Mouse (Mus musculus) kidney, adult 11 months (tissue): Measurements from ENCODE around the gene Pfkfb1.

Experiments used
- DNase-seq: peaks from one replicate; pipeline ENCODE4 v3.0.0; 2022

The Pfkfb1 gene

DNA sequence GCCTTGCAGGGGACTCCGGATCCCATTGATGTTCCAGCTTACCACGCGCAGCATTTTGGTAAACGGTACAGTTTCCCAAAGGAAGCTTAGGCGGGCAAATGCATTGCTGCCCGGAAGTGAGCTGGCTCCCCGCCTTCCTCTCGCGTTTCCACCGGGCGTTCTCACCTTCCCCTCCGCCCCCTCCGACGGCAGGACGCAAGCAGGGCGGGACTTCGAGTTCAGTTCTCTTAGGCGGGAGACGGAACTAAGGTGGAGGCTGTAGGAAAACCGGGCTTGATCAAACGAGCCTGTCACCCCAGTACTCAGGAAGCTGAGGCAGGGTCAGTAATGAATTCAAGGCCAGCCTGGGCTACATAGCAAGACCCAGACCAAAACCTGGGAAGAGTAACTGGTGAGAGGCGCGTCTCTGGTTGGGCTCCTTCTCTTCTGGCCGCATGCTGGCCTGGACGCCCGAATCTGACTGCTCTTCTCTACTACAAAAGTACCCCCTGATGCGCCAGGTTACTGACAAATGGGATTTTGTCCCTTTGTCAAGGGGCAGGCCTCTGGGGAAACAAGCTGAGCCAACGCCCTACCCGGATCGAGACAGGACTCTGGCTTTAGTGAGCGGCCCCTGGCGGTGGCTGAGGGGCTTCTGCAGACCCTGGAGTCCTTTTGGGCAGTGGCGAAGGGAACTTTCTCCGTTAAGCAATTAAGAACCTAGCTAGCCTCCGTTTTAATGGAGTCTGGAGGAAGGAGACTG is at the start of gene Pfkfb1:
Gene Pfkfb1 (plus strand): TSS at position 207 of the 742 bp plus-strand sequence.
- DNase-seq = peak; percentile 79

DNA sequence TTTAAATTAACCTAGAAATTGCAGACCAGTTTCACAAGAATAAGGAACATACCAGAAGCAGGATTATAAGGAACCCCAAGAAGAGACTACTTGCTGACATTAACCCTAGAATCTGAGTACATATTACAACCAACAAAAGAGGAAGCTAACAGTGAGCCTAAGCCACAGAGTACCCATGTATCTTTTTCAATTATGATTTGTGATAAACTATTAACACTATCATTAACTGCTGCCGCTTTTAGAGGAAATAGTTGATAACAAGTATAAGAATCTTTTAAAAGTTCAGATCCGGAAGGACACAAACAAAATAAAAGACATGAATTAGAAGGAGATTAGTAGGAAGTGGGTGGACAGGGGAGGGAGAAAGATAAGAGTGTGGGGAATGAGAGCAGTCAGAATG is 47.9 kb upstream of the Pfkfb1 start:
- no peak for DNase-seq

DNA sequence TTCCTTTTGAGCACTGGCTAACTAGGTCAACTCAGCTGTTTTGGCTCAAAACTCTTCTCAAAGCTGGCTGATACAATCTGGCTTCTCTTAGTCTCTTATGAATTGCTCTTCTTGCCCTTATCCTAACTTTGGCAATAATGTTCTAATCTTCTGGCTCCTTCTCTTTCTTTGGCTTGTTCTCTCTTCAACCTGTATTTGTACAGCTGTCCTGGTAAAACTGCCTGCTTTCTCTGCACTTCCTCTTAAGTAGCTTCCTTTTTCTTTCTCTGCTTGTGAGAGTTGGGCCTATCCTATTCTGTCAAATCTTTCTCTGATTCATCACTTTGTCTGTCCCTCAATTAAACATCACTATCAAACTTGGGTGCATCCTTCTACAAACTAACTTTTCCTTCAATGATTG is 46.3 kb upstream of the Pfkfb1 start:
- DNase-seq = no peak

DNA sequence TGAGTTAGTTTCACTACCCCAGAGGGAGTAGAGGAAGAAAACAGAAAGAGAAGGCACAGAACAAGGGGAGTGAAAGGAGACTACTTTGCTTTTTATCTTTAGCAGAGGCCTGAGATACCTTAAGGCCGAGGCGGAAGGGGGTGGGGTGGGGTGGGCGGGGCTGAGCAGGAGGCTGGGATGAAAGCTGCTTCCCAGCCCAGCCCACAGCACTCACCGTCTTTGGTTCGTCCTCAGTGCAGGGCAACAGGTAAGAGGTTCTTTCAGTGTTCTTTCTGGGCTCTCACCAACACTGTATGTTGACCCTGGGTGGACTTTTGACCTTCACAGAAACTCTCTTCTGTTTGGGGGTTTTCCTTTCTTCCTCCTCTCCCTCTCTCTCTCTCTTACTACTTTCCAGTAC is 40.8 kb upstream of the Pfkfb1 start, which contains the start of gene Alas2:
Gene Alas2 (plus strand): TSS at position 137 of the 400 bp plus-strand sequence.
- no peak for DNase-seq

DNA sequence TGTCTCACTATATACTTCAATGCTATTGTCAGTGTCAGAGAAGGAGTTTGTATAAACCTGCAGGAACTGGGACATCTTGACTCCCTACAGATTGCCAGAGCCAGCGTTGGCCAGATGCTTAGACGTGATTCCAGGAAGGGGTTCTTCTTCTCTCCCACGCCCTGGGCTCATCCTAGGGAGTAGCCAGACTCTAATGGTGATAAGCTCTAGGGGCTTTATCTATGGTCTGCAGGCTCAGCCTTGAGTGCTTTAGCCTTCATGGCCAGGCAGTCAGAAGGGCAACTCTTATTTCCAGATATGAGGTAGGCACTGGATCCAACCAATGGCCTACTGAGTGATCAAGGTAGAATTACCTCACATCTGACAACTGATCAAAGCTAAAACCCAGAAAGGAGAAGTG is 38.4 kb upstream of the Pfkfb1 start:
- DNase-seq = no peak

DNA sequence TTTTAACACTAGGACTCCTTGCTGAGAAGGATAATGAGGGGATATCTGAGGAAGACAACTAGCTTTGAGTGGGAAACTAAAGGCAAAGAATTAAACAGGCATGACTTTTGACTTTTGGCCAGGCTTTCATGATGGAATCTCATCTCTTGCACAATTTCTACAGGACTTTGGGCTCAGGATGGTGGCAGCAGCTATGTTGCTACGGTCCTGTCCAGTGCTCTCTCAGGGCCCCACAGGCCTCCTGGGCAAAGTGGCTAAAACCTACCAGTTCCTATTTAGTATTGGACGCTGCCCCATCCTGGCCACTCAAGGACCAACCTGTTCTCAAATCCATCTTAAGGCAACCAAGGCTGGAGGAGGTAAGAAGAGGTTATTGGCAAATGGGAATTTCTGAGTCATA is 36.0 kb upstream of the Pfkfb1 start:
- peak; percentile 4 for DNase-seq

DNA sequence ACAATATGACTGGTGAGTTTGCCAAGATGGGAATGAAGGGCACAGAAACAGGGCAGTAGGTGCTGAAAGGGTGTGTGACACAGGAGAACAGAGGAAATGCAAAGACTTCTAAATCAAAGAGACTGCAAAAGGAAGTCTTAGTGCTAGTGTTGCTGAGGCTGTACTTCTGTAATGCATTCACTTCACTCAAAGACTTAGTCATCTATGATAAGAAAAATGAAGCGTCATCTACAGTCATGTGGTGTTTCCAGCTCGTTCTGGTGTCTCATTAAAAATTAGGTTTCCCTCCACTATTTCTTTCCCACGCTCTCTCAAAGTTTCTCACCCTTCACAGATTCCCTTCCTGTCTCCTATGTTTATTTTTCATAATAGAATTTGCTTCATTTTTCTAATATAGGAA is 34.0 kb upstream of the Pfkfb1 start:
- no peak for DNase-seq

DNA sequence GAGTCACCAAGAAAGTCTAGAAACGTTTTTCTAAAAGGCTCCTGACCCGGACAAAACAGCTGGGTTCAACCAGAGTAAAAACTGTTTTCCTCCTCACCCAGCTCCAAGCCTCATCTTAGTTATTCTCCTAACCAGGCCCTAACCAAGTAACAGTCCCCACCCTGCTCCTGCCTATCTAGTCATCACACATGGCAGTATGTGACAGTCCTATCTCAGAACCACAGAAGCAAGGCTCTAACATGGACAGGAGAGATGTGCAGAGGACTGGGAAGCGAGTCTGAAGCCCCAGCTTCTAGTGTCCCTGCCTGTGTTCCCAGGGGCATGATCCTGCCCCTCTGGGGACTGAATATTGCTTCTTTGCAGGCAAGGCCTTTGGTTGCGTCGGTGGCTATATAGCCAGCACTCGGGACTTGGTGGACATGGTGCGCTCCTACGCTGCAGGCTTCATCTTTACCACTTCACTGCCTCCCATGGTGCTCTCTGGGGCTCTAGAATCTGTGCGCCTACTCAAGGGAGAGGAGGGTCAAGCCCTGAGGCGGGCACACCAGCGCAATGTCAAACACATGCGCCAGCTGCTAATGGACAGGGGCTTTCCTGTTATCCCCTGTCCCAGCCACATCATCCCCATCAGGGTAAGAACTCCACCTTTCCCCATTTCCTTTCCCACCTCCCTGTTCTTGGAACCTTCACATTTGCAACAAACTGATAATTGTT is 23.2 kb upstream of the Pfkfb1 start:
- no peak for DNase-seq

DNA sequence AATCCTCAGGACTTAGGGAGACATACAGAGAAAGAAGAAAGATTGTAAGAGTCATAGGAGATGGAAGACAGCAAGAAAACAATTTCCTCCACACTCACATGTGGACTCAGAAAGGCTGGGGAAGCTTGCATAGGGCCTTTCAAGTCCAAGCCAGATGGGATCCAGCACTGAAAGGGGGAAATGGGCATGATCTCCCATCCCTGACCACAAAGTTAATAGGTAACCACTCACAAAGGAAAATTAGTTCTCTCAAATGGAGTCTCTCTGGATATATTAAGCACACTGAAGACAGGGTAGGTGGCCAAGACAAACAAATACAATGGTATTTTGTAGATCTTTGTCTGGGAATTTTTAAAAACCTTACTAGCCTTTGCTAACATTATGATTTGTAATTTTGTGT is 6.1 kb upstream of the Pfkfb1 start:
- DNase-seq = peak; percentile 15

DNA sequence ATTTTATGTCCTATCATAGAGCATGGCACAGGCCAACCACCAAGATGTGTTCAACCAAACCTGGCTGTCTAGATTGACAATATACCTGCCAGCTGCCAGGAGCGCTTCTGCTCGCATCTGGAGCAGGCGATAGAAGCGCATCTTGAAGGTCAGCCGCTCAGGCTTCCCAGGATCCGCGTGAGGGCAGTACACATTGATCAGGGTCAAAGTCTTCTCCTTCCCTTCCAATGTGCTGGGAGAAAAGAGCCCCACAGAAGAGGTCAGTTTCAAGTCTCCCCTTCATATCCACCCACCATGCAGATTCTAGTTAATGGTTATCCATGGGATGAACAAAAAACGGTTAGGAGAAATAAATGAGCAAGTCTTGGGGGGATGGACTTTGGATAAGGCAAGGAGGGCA is 2.9 kb upstream of the Pfkfb1 start:
- peak; percentile 71 for DNase-seq

DNA sequence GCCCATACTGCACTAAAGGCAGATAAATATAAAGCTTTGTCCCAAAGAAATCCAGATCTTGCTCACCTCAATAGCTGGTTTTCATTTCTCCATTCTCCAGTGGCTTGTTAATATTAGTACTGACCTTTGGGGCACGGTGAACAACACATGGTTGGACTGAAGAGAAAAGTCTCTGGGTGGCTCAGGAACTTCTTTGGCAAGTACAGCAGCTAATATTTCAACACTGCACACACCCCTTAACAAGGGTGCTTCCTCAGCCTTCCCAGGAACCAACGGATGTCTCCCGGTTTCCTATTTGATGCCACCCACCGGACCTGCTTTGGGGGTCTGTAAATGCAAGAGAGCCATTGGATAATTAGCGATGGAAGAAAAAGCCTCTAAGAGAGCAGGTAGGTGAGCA is 1.7 kb downstream of the Pfkfb1 start, which contains the start of gene Apex2:
Gene Apex2 (minus strand): TSS at position 173 of the 400 bp plus-strand sequence.
- DNase-seq = no peak

DNA sequence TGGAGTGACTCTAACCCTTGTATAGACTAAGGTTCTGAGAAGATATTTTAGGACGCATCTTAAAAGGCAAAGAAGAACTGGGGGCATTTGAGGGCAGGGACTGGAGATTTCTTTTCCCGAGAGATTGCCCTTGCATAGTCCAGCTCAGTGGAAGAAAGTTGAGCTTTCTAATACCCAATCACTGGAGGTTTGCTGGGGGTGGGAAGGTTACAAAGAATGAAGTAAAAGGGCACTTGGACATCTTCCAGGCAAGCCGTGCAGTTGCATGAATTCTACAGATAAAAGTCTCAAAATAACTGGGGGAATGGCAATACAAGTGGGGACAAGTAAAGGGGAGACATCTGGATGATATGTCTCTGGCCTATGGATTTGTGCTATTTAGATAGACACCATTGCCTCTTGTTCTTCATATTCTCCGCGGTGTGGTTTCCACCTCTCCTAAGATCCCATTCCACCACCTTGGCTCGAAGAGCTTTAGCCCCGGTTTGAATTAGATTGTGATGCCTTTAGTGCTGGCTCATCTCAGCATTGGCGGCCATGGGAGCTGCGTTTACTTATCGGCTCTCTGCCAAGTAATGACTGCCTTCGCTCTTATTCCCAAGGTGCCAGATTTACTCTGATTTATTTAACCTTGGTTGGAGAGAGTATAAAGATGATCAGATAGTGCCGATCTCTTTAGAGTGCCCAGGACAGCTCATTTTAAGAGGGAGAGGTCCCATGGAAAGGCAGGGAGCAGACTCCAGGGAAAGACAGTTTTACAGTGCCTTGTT is 5.4 kb downstream of the Pfkfb1 start:
- DNase-seq = peak; percentile 17

DNA sequence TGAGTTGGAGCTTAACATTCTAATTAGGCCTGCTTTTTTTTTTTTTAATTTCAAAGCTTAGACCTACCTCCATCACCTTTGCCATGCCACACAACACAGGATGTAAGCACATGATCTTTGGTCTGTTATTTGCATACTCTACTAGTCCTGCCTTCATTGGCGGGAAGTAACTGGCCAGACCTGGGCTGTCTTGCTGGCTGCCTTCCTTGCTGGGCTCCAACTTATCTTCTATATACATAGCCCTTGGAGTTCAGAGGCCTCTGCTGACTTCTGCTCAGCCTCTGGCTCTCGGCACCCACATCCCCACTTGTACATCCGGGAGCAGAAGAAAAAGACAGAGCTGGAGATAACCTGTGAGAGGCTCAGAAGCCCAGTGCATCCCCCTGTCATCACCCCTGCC is 6.1 kb downstream of the Pfkfb1 start:
- no peak for DNase-seq

DNA sequence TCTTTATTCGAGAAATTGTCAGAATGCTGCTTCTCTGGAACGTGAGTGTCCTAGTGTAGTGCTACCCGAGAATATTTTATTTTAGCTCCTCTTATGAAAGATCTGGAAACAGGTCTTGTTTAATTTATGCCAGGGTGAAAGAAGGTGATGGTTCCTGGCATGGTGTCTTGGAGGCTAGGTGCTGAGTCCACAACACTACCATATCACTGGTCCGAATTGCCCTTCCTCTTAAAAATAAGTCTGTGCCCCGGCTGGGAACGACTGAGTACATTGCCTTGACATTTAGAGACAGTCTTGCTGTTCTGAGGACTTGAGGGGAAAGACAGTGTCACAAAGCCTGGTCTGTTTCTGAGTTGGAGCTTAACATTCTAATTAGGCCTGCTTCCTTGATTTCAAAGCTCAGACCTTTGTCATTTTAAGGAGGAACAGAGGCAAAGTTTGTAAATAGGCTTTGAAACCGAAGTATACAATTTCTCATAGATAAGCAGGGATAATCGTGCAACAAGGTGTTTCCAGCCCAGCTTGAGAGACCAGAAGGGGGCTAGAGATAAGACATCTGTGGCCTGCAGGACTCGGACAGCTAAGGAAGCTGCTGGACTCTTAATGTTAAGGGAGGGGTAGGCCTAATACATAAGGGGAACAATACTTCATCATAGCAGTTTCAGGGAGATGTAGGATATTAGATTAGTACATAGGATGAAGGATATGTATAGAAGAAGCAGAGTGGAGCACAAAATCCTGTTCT is 7.2 kb downstream of the Pfkfb1 start:
- no peak for DNase-seq

DNA sequence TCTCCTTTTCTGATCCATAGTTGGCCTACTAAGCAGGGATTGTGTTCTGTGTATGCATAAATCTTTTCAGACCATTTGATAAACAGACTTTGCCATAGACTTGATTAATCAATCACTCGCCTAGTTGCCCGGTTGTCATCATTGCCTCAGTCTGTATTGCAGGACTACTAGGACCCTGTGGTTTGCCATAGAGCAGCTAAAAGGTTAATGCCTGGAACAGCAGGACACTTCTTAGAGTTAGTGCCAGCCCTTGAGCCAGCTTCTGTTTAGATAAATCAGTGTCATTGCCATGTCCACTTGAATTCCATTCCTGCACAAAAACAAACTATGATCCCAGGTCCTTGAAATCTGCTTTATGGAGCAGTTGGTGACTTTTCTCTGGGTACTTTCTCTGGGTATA is 10.9 kb downstream of the Pfkfb1 start:
- no peak for DNase-seq

DNA sequence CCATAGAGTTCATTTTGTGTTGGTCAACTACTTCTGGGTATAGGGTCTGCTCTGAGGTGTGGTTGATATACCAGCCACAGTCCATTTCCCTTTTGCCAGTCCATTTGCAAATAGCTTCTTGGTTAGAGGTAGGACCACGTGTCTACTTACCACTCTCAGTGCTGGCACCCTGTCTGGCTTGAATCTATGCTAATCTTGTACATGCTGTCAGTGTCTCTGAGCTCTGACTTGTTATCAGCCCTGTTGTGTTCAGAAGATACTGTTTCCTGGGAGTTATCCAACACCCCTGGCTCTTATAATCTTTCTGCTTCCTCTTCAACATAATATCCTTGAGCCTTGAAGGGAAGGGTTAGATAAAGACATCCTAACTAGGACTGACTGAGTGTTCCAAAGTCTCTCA is 48.4 kb downstream of the Pfkfb1 start:
- no peak for DNase-seq

DNA sequence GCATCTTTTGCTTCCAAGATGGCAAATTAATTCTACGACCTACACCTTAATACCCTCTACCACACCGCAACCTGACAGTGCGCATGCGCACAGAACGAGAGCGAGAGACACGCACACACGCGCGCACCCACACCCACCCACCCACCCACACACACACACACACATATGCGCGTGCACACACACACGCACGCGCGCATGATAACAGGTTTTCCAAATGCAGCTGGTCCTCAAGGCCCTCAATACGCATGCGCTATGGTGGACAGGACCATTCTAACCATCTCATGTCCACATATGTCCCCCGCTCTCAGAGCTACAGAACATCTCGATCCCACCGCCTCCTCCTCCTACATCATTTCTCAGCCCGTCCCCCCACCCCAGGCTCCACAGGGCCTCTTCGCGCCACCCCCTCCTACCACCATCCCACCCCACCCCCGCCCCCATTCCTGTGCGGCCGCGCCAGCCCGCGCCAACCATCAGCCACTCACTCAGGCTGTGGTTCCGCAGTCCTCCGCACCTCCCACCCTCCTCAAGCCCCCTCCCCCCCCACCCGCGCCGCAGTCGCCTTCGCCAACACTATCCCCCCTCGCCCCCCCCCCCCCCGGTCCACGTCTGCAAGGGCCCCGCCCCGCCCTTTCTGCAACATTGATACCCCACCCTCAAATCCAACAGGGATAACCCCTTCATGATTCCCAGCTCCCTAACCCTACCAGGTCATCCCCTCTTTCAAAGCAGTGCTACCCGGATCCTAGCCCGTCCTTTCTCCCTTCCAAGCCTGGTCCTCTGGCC is 68.3 kb downstream of the Pfkfb1 start:
- DNase-seq = no peak

DNA sequence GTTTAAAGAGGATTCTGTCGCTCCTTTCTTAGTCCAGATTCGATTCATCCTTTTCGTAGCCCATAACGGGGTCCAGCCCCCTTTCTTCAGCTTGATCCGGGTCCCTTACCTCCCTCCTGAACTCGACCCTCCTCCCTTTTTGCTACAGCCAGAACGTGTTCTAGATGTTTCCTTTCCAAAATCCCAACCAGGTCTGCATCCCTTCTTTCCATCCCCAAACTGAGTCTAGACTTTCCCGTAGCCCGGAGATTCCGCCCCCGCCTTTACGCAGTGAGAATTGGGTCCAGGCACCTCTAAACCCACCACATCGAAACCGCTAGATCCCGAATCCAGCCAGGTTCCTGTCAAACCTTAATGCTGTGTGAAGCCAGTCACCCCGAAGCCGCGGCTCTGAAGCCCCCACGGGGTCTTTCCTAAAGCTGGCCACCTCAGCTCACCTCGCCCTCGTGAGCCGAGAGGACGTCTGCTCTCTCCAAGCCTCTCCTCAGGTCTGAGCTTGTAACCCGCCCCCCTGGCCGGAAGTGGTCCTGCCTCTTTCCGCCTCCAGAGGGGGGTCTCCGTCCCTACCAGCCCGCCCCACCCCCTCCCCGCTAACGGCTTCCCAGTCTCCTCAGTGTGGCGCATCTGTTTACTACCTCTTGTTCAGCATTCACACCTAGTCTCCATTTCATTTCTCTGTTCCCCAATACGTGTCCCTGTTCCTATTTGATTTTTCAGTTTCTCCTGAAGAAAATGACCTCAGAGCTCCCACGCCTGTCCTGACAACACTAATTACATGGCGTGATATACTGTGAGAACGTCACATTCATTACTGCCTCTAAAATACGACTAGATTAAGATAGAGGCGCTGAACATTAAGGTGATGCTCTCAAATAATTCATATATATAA is 69.1 kb downstream of the Pfkfb1 start, which contains the start of gene Tro:
Gene Tro (minus strand): TSS at position 676 of the 889 bp plus-strand sequence.
- DNase-seq = no peak

DNA sequence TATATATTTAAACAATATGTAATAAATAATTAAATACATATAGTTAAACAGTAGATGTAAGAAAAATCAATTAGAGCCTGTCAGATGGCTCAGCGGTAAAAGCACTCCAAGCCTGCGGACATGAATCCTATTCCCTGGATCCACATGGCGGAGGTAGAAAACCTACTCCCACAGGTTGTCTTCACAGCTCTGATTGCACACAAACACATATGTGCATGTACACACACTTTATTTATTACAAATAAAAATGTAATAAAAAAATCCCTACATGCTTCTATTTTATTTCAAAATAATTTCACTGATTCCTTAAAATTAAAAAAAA is 69.7 kb downstream of the Pfkfb1 start:
- DNase-seq = no peak

DNA sequence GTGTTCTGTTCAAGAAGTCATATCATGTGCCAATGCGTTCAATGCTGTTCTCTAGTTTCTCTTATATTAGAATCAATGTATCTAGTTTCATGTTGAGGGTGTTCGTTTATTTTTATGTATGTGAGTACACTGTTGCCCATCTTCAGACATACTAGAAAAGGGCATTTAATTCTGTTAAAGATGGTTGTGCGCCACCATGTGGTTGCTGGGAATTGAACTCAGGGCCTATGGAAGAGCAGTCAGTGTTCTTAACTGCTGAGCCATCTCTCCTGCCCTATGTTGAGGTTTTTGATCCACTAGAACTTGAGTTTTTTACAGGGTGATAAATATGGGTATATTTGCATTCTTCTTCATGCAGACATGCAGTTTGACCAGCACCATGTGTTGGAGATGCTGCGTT is 74.8 kb downstream of the Pfkfb1 start:
- no peak for DNase-seq

DNA sequence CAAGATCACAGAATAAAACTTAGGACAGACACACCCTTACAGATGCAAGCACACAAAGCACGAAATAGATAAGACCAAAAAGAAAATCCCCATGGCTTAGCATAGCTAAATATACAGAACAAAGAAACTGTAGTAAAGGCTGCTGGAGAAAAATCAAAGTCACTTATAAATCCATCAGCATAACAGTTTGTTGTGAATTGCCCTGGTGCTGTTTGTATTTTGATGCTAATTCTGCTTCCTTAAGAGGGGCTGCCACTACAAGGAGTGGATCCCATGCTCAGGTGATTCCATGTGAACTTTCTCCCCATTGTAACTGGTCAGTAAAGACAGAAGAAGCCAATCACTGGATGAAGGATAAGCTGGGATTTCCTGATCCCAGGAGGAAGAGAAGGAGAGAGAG is 89.5 kb downstream of the Pfkfb1 start:
- no peak for DNase-seq
